Mouse (Mus musculus): ENCODE data around the gene Stk11. TPM values are rescaled to one million over a fixed set of nuclear protein-coding genes. Genes with fewer than 3 reads are reported as not detected.

Stk11 gene
- total and polyA plus RNA-seq, 3 experiments: 47.4 to 94.9 (median 65.9) TPM

DNA sequence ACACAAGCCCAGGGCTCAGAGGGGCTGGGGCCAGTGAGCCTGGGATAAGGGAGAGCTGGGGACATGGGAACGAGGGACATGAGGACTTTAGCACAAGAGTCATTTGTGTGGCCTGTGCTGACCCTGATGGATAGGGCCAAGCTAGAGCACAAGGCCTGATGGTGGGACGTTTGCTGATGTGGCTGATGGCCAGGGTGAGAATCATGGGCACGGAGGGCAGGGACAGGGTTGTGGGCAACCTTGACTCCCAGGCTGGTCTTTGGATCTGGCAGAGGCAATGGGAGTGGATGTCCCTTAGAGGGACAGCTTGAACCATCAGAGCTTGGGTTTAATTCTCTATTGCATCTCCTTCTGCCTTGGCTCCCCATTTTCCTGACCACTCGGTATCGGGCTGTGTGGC, 38.3 kb upstream of the Stk11 start:
- peaks cover 37 to 71% of the 10 kb centered on the region in 2 experiments for H3K36me3 ChIP-seq (replicated peaks in 1 of 2; ENCODE audit: control insufficient read depth in 1 of 2, insufficient read depth in 1 of 2, low read length in 1 of 2)
- H3K27ac ChIP-seq (ENCODE audit: insufficient read depth, low read depth): no peak overlapping the region
- TF ChIP-seq GABPA (IDR thresholded peaks at IDR 0.05; ENCODE audit: insufficient replicate concordance, low read depth, low read length): no peak
- TF ChIP-seq CTCF (conservative IDR thresholded peaks at IDR 0.05 in 1 of 2, IDR thresholded peaks at IDR 0.05 in 1 of 2; ENCODE audit: low read depth in 2 of 2, low read length in 2 of 2): no peak
- no peaks in the 10 kb centered on the region for H3K27me3 ChIP-seq (replicated peaks)
- H3K9ac ChIP-seq (ENCODE audit: insufficient read depth, low read depth): no peak overlapping the region
- H3K4me1 ChIP-seq (ENCODE audit: control insufficient read depth in 1 of 2, insufficient read depth in 2 of 2): peaks cover 49 to 86% of the 10 kb centered on the region in 2 experiments
- dilution Hi-C loops (cut with MboI; ENCODE audit: extremely low pct_ligation_motif_present, extremely low pct_unique_long_range_greater_than_20kb, low sequenced_read_pairs) (no loop called here), in situ Hi-C loops (cut with MboI; ENCODE audit: low pct_ligation_motif_present, low pct_unique_long_range_greater_than_20kb, low sequenced_read_pairs) (no loop called here)
- H3K79me2 ChIP-seq (replicated peaks; ENCODE audit: control insufficient read depth, extremely low read depth, insufficient read depth, poor library complexity, severe bottlenecking): no peaks in the 10 kb centered on the region
- no peak for DNase-seq (ENCODE audit: extremely low read depth)
- no peak overlapping the region for H3K4me3 ChIP-seq (replicated peaks in 1 of 3; ENCODE audit: low read depth in 2 of 3, low read length in 2 of 3, poor library complexity in 1 of 3)
- no peak overlapping the region for H3K4me2 ChIP-seq (ENCODE audit: insufficient read depth, low read depth, poor library complexity, severe bottlenecking)
- H3K9me3 ChIP-seq (replicated peaks; ENCODE audit: low read length): no peaks in the 10 kb centered on the region

DNA sequence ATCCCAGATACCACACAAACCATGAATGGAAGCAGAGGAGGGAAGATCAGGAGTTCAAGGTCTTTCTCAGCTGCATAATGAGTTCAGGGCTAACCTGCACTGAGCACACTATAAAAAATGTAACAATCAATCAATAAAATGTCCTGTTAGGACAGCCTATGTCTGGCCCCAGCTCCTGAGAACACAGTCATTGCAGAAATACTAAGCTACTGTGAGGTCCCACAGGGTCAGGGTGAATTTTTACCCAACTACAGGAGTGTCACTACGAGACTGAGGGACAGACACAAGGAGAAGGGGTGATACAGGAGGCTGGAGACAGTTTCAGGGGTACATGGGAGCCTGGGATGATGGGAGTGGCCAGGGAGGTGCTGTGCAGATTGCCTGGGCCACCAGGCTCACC, 37.2 kb upstream of the Stk11 start:
- in situ Hi-C loops (cut with MboI; ENCODE audit: low pct_ligation_motif_present, low pct_unique_long_range_greater_than_20kb, low sequenced_read_pairs) (no loop called here), dilution Hi-C loops (cut with MboI; ENCODE audit: extremely low pct_ligation_motif_present, extremely low pct_unique_long_range_greater_than_20kb, low sequenced_read_pairs) (no loop called here)
- H3K9ac ChIP-seq (ENCODE audit: insufficient read depth, low read depth): no peak overlapping the region
- H3K27ac ChIP-seq (ENCODE audit: insufficient read depth, low read depth): no peak overlapping the region
- TF ChIP-seq CHD2 (IDR thresholded peaks at IDR 0.05; ENCODE audit: low read length) (no peak), ZNF384 (IDR thresholded peaks at IDR 0.05; ENCODE audit: low read depth, low read length) (no peak)
- H3K4me3 ChIP-seq (replicated peaks in 1 of 3; ENCODE audit: low read depth in 2 of 3, low read length in 2 of 3, poor library complexity in 1 of 3): no peak overlapping the region
- H3K4me2 ChIP-seq (ENCODE audit: insufficient read depth, low read depth, poor library complexity, severe bottlenecking): no peak overlapping the region
- H3K27me3 ChIP-seq (replicated peaks): no peaks in the 10 kb centered on the region
- peaks cover 40 to 72% of the 10 kb centered on the region in 2 experiments for H3K36me3 ChIP-seq (replicated peaks in 1 of 2; ENCODE audit: control insufficient read depth in 1 of 2, insufficient read depth in 1 of 2, low read length in 1 of 2)
- H3K4me1 ChIP-seq (ENCODE audit: control insufficient read depth in 1 of 2, insufficient read depth in 2 of 2): peaks cover 45 to 86% of the 10 kb centered on the region in 2 experiments
- H3K79me2 ChIP-seq (replicated peaks; ENCODE audit: control insufficient read depth, extremely low read depth, insufficient read depth, poor library complexity, severe bottlenecking): no peaks in the 10 kb centered on the region
- DNase-seq (ENCODE audit: extremely low read depth): no peak
- no peaks in the 10 kb centered on the region for H3K9me3 ChIP-seq (replicated peaks; ENCODE audit: low read length)

DNA sequence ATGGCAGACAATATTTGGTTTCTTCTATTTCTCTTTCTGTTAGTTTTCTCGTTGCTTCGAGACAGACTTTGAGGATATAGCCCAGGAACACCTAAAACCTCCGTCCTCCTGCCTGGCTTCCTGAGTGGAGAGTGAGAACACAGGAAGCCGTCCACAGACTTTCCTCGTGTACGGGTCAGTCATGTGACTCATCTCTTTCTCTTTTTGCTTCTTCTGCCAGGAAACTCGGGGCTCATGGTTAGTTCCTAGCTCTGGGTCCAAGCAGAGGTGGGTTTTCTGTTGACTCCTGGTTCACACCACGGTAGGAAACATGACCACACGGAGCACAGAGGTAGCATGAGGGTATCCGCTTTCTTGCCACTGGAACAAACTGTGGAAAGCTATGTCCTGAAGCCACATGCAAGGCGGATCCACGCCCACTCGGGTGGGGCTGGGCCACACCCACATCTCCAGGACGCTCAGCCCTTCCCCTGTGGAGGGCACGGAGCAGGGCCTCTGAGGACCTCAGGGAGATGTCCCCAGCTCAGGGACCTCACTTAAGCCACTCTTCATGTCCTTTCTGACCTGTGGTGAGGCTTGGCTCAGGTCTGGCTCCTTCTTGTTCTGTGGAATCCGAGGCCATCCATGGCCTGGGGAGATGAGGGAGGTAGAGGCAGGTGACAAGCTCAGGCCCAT, 35.1 kb upstream of the Stk11 start:
- Histone ChIP-seq H3K9ac (ENCODE audit: insufficient read depth, low read depth) (no peak overlapping the region), H3K4me1 (ENCODE audit: control insufficient read depth in 1 of 2, insufficient read depth in 2 of 2) (peaks cover 36 to 76% of the 10 kb centered on the region in 2 experiments), H3K79me2 (replicated peaks; ENCODE audit: control insufficient read depth, extremely low read depth, insufficient read depth, poor library complexity, severe bottlenecking) (no peaks in the 10 kb centered on the region), H3K9me3 (replicated peaks; ENCODE audit: low read length) (no peaks in the 10 kb centered on the region), H3K27ac (ENCODE audit: insufficient read depth, low read depth) (no peak overlapping the region), H3K36me3 (replicated peaks in 1 of 2; ENCODE audit: control insufficient read depth in 1 of 2, insufficient read depth in 1 of 2, low read length in 1 of 2) (peaks cover 57 to 94% of the 10 kb centered on the region in 2 experiments), H3K27me3 (replicated peaks) (no peaks in the 10 kb centered on the region), H3K4me3 (replicated peaks in 1 of 3; ENCODE audit: low read depth in 2 of 3, low read length in 2 of 3, poor library complexity in 1 of 3) (no peak overlapping the region), H3K4me2 (ENCODE audit: insufficient read depth, low read depth, poor library complexity, severe bottlenecking) (no peak overlapping the region)
- dilution Hi-C loops (cut with MboI; ENCODE audit: extremely low pct_ligation_motif_present, extremely low pct_unique_long_range_greater_than_20kb, low sequenced_read_pairs) (no loop called here), in situ Hi-C loops (cut with MboI; ENCODE audit: low pct_ligation_motif_present, low pct_unique_long_range_greater_than_20kb, low sequenced_read_pairs) (no loop called here)
- no peak for DNase-seq (ENCODE audit: extremely low read depth)
- no peak for TF ChIP-seq KAT2A (IDR thresholded peaks at IDR 0.05; ENCODE audit: insufficient replicate concordance, low read length)
- TF ChIP-seq USF2 (conservative IDR thresholded peaks at IDR 0.05; ENCODE audit: low read depth, low read length): no peak
- TF ChIP-seq POLR2A (IDR thresholded peaks at IDR 0.05; ENCODE audit: low read depth, low read length): no peak
- no peak for TF ChIP-seq GABPA (IDR thresholded peaks at IDR 0.05; ENCODE audit: insufficient replicate concordance, low read depth, low read length)
- TF ChIP-seq MAX (IDR thresholded peaks at IDR 0.05; ENCODE audit: low read length): no peak
- TF ChIP-seq CHD2 (IDR thresholded peaks at IDR 0.05; ENCODE audit: low read length): no peak
- no peak for TF ChIP-seq ZC3H11A (IDR thresholded peaks at IDR 0.05; ENCODE audit: low read depth, low read length)
- no peak for TF ChIP-seq SMC3 (IDR thresholded peaks at IDR 0.05; ENCODE audit: low read depth, low read length)
- TF ChIP-seq ZMIZ1 (IDR thresholded peaks at IDR 0.05; ENCODE audit: low read depth, low read length): no peak
- no peak for TF ChIP-seq MAFK (IDR thresholded peaks at IDR 0.05; ENCODE audit: insufficient replicate concordance, low read length)
- TF ChIP-seq MAZ (IDR thresholded peaks at IDR 0.05; ENCODE audit: low read depth, low read length): no peak
- TF ChIP-seq JUN (IDR thresholded peaks at IDR 0.05; ENCODE audit: insufficient read depth, low read depth, low read length): no peak
- no peak for TF ChIP-seq RCOR1 (conservative IDR thresholded peaks at IDR 0.05; ENCODE audit: low read depth, low read length)
- TF ChIP-seq RAD21 (IDR thresholded peaks at IDR 0.05; ENCODE audit: low read depth, low read length): no peak
- no peak for TF ChIP-seq HCFC1 (IDR thresholded peaks at IDR 0.05; ENCODE audit: low read depth, low read length)
- no peak for TF ChIP-seq TBP (conservative IDR thresholded peaks at IDR 0.05; ENCODE audit: low read depth, low read length)
- TF ChIP-seq NELFE (IDR thresholded peaks at IDR 0.05; ENCODE audit: low read depth, low read length): no peak
- TF ChIP-seq MXI1 (IDR thresholded peaks at IDR 0.05; ENCODE audit: low read depth, low read length): no peak
- TF ChIP-seq PAX5 (IDR thresholded peaks at IDR 0.05; ENCODE audit: low read length): no peak
- TF ChIP-seq BHLHE40 (IDR thresholded peaks at IDR 0.05; ENCODE audit: low read depth, low read length): no peak

Measured in CH12.LX (cell line).